Mouse (Mus musculus): ENCODE measurements around the gene Ftcd.

Gene Ftcd

GRCm38 (mm10) chr10:76622411-76622810 is 47.0 kb downstream of the Ftcd start:
- no peak for DNase-seq

DNA sequence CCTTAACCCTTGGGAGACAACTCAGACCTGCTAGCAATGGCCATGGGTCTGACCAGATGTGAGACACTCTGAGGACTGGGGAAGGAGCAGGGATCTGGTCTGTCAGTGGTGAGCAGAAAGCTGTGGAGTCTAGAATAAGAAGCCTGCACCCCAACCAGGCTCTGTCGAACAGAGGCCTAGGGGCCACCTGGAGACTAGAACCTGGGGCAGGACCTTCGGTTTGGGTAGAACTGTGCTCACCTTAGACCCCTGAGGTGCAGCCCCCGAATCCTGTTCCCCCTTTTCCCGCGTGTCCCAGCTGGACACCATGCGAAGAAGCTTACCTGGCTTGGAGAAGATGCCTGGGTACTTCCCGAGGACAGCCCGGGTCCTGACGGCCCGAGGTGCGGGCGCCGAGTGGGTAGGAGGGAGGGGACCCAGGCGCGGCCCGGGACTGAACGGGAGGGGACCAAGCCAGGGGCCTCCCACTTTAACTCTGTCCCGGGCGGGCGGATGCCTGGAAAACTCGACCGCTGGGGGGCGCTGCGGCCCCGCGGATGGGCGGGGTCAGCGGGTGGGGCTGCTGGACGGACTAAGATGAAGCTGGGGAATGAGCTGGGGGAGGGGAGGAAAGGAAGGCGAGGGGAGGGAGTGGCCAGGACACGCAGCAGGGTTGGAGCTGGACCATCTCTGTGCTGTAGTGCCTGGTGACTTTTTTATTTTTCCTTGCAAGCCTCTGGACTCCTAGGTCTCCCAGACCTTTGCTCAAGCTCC is 47.7 kb downstream of the Ftcd start, which contains the start of gene Col6a2:
Gene Col6a2, minus strand, starts transcription at position 703 of the 753 bp plus-strand sequence.
- DNase-seq, result peak; percentile 69

DNA sequence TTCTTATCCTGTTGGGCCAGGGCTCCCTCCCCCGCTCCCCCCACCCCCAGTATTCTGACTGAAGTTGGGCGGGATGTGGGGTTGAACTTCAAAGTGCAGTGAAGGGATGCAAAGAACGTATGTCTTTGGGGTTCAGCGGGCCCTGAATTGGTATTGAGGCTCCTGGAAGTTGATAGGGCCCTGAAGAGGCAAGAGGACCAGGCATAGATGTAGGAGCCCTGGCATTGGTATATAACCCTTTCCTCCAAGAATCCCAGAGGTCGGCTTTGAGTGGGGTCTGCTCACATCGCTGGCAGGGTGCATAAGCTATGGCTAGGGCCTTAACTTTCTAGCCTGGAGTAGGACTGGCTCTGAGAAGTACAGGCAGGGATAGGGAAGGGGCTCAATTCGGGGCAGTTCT is 48.3 kb downstream of the Ftcd start:
- DNase-seq, result no peak

- DNase-seq, result no peak
Measured at GRCm38 (mm10) chr10:76624903-76625302, 49.5 kb downstream of the Ftcd start.

- DNase-seq, result no peak
Measured at GRCm38 (mm10) chr10:76627714-76628113, 52.3 kb downstream of the Ftcd start.

DNA sequence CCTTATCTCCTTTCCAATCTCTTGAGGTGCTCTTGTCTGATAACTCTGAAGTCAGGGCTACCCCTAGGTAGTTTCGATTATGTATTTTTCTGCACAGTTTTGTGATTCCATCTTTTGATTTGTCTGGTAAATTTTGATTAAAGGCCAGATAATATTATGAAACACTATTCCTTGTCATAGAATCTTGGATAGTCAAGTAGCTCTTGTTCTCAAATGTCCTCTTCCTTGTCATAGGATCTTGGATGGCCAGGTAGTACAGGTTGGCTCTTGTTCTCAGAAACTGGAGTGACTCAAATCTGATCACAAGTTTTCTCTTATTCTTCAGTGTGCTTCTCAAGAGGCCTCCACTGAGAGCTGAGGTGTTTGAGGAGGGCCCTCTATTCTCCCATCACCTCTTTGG is 55.2 kb downstream of the Ftcd start:
- no peak for DNase-seq

GRCm38 (mm10) chr10:76632630-76633029 is 57.2 kb downstream of the Ftcd start:
- no peak for DNase-seq

DNA sequence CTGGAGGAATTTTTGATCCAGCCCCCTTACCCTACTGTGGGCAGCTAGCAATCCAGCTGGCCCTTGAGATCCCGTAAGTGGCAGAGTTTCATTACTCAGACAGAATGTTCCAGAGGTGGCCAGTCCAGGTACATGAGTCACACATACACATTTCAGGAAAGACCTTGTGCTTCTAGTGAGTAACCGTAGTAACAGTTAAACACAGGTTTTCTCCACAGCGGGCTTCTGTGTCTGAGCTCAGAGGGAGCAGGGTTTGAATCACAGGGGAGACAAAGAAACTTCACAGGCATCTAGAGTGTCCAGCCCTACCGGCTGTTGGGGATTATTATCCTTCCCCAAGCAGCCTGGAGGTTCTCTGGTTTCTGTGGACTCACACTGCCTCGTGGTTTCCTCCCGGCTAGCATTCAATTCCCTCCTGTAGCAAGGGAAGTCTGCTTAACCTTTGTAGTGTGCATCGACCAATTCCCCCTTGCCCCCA is 58.7 kb downstream of the Ftcd start:
- DNase-seq, result no peak

GRCm38 (mm10) chr10:76634584-76634983 is 59.1 kb downstream of the Ftcd start:
- DNase-seq, result no peak

- DNase-seq, result no peak
Measured at GRCm38 (mm10) chr10:76636026-76636425, 60.6 kb downstream of the Ftcd start.

DNA sequence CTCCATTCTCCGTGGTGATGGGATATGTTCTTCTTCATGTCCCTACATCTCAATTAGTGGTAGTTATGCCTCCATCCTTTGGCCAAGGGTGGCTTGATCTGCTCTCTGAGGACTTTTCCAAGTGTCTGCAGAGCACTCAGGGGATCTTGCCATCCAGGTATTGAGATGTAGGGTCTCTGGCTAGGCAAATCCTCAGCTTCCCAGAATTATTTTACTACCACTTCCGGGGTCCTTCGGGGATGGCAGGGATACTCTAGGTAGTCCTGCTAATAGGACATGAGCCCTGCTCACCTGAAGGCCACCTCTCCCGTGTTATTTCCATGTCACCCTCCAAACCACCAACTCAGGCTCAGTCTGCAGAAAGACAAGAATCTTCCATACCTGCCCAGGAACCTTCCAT is 61.2 kb downstream of the Ftcd start:
- no peak for DNase-seq

Measured in cerebellum, adult 11-12 months (tissue).